Mouse (Mus musculus) erythroblast, embryonic 14.5 days (primary cell): ENCODE measurements around the gene Sh3rf3. TPM values are rescaled to one million over a fixed set of nuclear protein-coding genes. Genes with fewer than 3 reads are reported as not detected.

Experiments used
- H3K27me3 ChIP-seq: 2 replicates; pipeline ENCODE4 v1.6.1; 2012; ENCODE audit warnings: inconsistent platforms; ENCODE audit not compliant: control insufficient read depth
- H3K36me3 ChIP-seq: 2 replicates; pipeline ENCODE4 v1.6.1; 2012; ENCODE audit warnings: mild to moderate bottlenecking, inconsistent platforms; ENCODE audit not compliant: control insufficient read depth
- H3K4me1 ChIP-seq: 2 replicates; pipeline ENCODE4 v1.6.1; 2012; ENCODE audit warnings: inconsistent platforms; ENCODE audit not compliant: control insufficient read depth
- H3K4me3 ChIP-seq: replicated peaks from 2 replicates; pipeline ENCODE3; 2012; ENCODE audit warnings: moderate library complexity, mild to moderate bottlenecking, inconsistent platforms
- H3K9me3 ChIP-seq: 2 replicates; pipeline ENCODE4 v1.6.1; 2012; ENCODE audit warnings: low read length, inconsistent platforms, mixed read lengths; ENCODE audit not compliant: control insufficient read depth
- GATA1 ChIP-seq: IDR thresholded peaks from 2 replicates; pipeline ENCODE4 v1.6.1; 2012; ENCODE audit warnings: low read length, inconsistent platforms, mixed read lengths
- TAL1 ChIP-seq: IDR thresholded peaks from 3 replicates; pipeline ENCODE4 v1.6.1; 2012; ENCODE audit warnings: low read length, inconsistent platforms, mixed read lengths
- polyA plus RNA-seq: library from polyadenylated mRNA; stranded (reverse); fragments of >175 nt; gene quantifications from 2 replicates; pipeline ENCODE4 v1.2.3, GENCODE M21; 2012

The Sh3rf3 gene
- polyA plus RNA-seq, 1 experiment = not detected

DNA sequence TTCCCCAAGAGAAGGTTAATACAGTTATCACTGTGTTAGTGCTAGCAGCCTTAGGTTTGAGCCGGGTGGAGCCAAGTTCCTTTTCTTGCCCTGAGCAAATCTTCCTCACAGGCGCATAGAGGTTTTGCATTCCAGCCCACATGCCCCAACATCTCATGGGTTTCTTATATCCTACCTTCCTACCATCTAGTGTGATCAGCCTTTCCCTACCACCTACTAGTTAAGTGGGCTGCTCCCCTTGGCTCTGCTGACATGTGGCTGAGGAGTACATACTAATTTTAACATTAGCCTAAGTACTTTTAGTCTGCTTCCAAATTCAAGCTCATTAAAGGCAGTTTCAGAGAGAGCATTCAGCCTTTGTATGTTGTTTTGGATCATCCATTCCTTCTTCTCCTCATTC, 72.7 kb downstream of the Sh3rf3 start:
- Histone ChIP-seq H3K9me3 (no peaks in the 10 kb centered on the region; the same call in 1 of the 2 replicates), H3K36me3 (no peaks in the 10 kb centered on the region), H3K4me3 (no peak overlapping the region), H3K27me3 (no peaks in the 10 kb centered on the region), H3K4me1 (no peaks in the 10 kb centered on the region)
- no peak for TF ChIP-seq GATA1
- no peak for TF ChIP-seq TAL1

DNA sequence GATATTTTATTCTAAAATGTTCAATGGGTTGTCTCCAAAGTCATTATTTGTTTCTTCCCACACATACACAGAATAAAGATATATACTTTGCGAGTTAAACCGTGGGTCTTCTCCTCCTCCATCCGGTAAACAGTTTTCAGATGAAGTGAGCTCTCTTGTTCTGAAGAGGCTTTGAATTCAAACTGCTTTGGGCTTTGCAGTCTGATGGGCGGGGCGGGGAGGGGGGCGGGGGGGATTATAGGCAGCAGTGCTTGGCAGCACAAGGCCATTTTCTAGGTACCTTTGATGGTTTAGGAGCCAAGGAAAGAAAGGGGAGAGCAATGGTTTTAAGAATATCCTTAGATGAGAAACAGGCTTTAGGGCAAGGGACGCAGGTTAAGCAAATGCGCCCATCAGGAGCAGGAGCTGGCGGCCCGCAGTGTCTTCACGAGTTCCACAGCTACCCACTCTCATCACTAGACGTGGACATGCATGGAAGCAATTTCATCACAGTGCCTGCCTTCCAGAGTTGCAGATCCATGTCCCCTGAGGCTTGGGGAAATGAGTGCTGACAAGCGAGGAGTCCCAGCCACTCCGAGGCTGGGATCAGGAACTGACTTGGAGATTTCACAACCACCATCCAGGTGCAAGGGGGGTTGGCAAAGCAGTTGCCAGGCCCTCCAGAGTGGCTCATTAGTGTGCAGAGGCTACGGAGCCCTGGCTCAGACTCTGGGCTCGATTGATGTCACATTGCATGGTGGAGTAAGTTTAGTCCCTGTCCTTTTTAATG, 77.7 kb downstream of the Sh3rf3 start:
- H3K9me3 ChIP-seq = no peaks in the 10 kb centered on the region
- no peaks in the 10 kb centered on the region for H3K27me3 ChIP-seq
- no peak overlapping the region for H3K4me3 ChIP-seq
- H3K4me1 ChIP-seq = no peaks in the 10 kb centered on the region
- no peaks in the 10 kb centered on the region for H3K36me3 ChIP-seq
- TF ChIP-seq GATA1 (no peak), TAL1 (no peak)

DNA sequence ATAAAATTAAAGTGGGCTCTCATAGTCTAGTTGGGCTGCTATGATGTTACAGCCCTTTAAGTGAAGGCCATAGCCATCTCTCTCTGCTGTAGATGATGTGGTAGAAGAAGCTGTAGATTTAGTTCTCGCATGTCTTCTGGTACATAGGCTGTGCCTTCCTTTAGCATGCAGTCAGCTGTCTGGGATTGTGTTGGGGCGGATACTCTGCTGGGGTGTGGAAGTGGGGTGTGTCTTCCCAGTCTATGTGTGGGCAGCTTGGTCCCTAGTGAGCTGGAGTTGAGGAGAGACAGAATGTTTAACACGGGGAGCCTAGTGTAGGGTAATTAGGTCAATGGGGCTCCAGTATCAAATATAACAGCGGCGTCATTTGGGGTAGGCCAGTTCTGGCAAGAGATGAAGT, 82.3 kb downstream of the Sh3rf3 start:
- H3K4me1 ChIP-seq = no peaks in the 10 kb centered on the region
- TF ChIP-seq TAL1 (no peak), GATA1 (no peak)
- H3K4me3 ChIP-seq = no peak overlapping the region
- H3K36me3 ChIP-seq = no peaks in the 10 kb centered on the region
- H3K9me3 ChIP-seq = no peaks in the 10 kb centered on the region; the same call in 1 of the 2 replicates
- H3K27me3 ChIP-seq = no peaks in the 10 kb centered on the region

DNA sequence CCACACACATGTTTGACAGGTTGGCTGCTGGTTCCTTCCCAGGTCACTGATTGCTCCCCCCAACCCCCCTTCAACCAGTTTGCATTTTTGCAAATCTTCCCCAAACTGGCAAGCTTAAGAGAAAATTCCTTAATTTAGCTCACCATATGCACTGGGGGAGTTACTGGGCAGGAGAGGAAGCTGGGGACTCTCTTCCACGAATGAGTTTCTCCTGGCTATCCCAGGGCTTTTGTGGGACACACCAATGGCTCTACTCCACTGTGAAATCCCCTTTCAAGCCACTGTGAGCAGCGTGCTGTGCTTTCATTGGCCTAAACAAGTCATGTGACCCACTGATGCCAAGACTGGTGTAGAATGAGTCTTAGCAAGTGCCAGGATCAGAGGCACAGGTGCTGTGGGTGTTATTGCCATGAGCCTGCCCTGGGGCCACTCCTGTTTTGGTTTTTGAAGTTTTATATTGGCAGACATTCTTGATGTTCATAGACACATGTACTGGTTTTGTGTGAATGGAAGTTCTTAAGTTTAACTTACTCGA, 83.9 kb downstream of the Sh3rf3 start:
- TF ChIP-seq GATA1 (no peak), TAL1 (no peak)
- Histone ChIP-seq H3K36me3 (no peaks in the 10 kb centered on the region), H3K4me1 (no peaks in the 10 kb centered on the region), H3K27me3 (no peaks in the 10 kb centered on the region), H3K4me3 (no peak overlapping the region), H3K9me3 (no peaks in the 10 kb centered on the region; the same call in 1 of the 2 replicates)

DNA sequence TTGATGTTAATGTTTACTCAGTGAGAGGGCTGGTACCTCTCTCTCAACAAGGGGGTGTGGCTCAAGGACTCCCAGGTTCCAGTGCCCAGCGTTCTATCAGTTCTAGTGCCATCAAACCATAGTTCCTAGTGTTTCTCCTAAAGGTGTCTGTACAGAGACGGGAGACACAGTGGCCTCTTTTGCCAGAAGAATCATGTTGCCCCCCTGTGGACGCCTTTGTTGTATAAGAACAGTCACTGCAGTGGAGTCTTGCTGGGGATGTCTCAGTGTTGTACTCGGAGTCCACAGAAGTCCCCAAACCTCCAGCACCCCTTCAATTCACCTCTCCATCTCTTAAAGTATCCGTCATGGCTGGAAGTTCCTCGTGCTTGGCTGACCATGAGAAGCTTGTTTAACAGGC, 92.1 kb downstream of the Sh3rf3 start:
- Histone ChIP-seq H3K36me3 (no peaks in the 10 kb centered on the region), H3K4me1 (no peaks in the 10 kb centered on the region), H3K4me3 (no peak overlapping the region), H3K27me3 (no peaks in the 10 kb centered on the region), H3K9me3 (no peaks in the 10 kb centered on the region; the same call in 1 of the 2 replicates)
- TF ChIP-seq TAL1 (no peak), GATA1 (no peak)

DNA sequence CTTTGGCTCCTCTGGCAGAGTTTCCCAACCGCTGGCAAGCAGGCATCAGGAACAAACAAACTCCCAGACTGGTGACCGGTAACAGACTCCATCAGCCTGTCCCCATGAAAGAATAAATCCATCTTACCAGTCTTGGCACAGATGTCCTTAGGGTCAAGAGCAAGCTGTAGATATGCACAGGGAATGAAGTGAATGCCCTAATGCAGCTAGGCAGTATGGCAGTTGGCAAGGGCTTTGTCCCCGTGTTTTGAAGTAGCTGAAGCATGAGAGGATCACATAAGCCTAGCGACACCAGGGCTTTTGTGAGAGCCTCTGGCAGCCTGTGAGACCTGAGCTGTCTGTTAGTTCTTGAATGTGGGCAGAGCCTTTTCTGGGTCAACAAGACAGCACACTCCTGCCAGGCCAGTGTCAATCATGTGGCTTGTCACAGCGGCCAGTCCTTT, 93.9 kb downstream of the Sh3rf3 start:
- H3K4me1 ChIP-seq = no peaks in the 10 kb centered on the region
- no peak overlapping the region for H3K4me3 ChIP-seq
- no peaks in the 10 kb centered on the region for H3K27me3 ChIP-seq
- no peaks in the 10 kb centered on the region for H3K36me3 ChIP-seq
- TF ChIP-seq GATA1 = no peak
- TF ChIP-seq TAL1 = no peak
- peaks cover 3% of the 10 kb centered on the region; the same call in 1 of the 2 replicates for H3K9me3 ChIP-seq

DNA sequence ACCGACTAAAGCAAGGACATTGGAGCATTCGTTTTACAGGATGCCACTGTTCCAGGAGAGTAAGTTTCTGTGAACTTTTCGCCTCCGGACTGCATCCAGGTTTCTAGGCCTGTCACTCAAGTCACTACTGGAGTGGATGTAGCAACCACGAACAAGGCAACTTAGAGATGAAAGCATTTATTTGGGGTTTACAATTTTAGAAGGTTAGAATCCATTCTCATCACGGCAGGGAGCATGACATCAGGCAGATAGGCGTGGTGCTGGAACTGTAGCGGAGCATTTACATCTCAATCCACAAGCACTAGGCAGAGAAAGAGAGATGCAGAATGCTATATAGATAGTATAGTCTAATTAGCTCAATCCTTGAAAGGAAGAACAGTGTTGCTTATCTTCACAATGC, 95.3 kb downstream of the Sh3rf3 start:
- Histone ChIP-seq H3K36me3 (no peaks in the 10 kb centered on the region), H3K4me3 (no peak overlapping the region), H3K27me3 (no peaks in the 10 kb centered on the region), H3K9me3 (peaks cover 3% of the 10 kb centered on the region; the same call in 1 of the 2 replicates), H3K4me1 (no peaks in the 10 kb centered on the region)
- no peak for TF ChIP-seq TAL1
- TF ChIP-seq GATA1 = no peak

DNA sequence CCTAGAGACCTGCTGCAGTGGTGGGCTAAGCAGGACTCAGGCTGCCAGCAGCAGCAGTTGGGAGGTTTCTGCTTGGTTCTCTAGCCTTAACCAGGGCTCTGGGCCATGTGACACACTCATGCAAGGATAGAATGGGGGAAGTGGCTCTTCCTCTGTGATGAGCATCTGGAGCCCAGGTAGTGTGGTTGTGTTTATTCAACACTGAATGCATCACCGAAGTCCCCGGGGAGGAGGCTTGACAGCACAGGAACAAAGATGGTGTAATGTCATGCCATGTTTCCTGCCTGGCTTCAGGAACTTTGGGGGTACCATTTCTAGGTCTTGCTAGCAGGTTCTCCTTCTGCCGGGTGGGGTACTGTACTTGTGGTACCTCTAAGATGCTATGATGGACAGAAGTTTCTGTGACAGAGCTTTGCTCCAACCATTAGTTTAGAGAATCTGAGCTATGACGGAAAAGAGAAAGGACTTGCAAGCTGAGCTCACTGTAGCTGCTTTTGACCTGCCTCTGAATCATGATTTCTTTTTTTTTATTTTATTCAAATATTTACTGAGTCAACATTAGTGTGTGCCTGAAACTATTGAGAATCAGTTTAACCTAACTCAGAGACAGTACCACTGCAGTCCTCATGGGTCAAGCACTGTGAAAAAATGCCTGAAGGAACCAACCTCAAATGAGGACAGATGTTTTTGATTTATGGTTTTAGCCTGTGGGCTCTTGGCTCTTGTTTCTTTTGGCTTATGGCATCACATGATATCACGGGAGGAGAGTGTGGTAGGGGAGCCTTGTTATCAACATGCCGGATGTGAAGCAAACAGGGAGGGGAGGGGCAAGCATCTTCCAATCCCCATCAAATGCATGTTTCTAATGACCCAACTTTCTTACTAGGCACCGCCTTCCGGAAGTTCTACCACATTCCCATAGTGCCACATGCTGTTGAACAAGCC, 102.4 kb downstream of the Sh3rf3 start:
- Histone ChIP-seq H3K4me1 (no peaks in the 10 kb centered on the region), H3K4me3 (no peak overlapping the region), H3K9me3 (peaks cover 3% of the 10 kb centered on the region; the same call in 1 of the 2 replicates), H3K27me3 (no peaks in the 10 kb centered on the region), H3K36me3 (no peaks in the 10 kb centered on the region)
- no peak for TF ChIP-seq TAL1
- TF ChIP-seq GATA1 = no peak
